Mouse (Mus musculus) midbrain, embryonic 14.5 days (tissue): ENCODE results near the gene Zfp456. TPM values are rescaled to one million over a fixed set of nuclear protein-coding genes. Genes with fewer than 3 reads are reported as not detected.
"Not testable (repeated sequence)": the region's sequence is repeated elsewhere in the genome, so short reads cannot be mapped to it uniquely, and the experiment has no call there.

Experiments
- ATAC-seq: fragments of 200-750 bp; cut with Nextera tagmentation; 2 replicates; pipeline ENCODE4 v1.8.0; 2017; ENCODE audit warnings: moderate number of reproducible peaks, moderate library complexity; ENCODE audit not compliant: low FRiP score, low TSS enrichment
- DNase-seq: peaks from one replicate; pipeline ENCODE4 v3.0.0-alpha.2; 2015
- H3K27ac ChIP-seq: fragments of 300-500 bp; sonication (generic); replicated peaks from 2 replicates; pipeline ENCODE4 v1.5.1; 2014; ENCODE audit warnings: mild to moderate bottlenecking, low read depth, low read length, moderate library complexity
- H3K27me3 ChIP-seq: fragments of 300-500 bp; sonication (generic); 2 replicates; pipeline ENCODE4 v1.6.1; 2014; ENCODE audit warnings: low read length, control low read depth, mixed read lengths; ENCODE audit not compliant: control insufficient read depth, insufficient read depth
- H3K36me3 ChIP-seq: fragments of 300-500 bp; sonication (generic); 2 replicates; pipeline ENCODE4 v1.6.1; 2014; ENCODE audit warnings: low read length, control low read depth; ENCODE audit not compliant: control insufficient read depth, insufficient read depth
- H3K4me1 ChIP-seq: fragments of 300-500 bp; sonication (generic); 2 replicates; pipeline ENCODE4 v1.6.1; 2014; ENCODE audit warnings: mild to moderate bottlenecking, antibody characterized with exemption, low read length, control low read depth; ENCODE audit not compliant: control insufficient read depth, insufficient read depth
- H3K4me2 ChIP-seq: fragments of 300-500 bp; sonication (generic); 2 replicates; pipeline ENCODE4 v1.6.1; 2014; ENCODE audit warnings: mild to moderate bottlenecking, low read length, moderate library complexity
- H3K4me3 ChIP-seq: fragments of 300-500 bp; sonication (generic); replicated peaks from 2 replicates; pipeline ENCODE4 v1.5.1; 2014; ENCODE audit warnings: low read depth, low read length
- H3K9ac ChIP-seq: fragments of 300-500 bp; sonication (generic); replicated peaks from 2 replicates; pipeline ENCODE4 v1.6.1; 2014; ENCODE audit warnings: mild to moderate bottlenecking, low read length, moderate library complexity
- H3K9me3 ChIP-seq: fragments of 300-500 bp; sonication (generic); 2 replicates; pipeline ENCODE4 v1.6.1; 2016; ENCODE audit warnings: low read length, control low read depth, mixed read lengths; ENCODE audit not compliant: control insufficient read depth
- WGBS: fragments of 180-500 bp; shearing (Covaris S2); extraction: QIAGEN DNeasy Blood & Tissue Kit; methylation state at CpG from one replicate; pipeline ENCODE4 v1.1.7; 2014; 5-methylcytosine and 5-hydroxymethylcytosine counted together
- polyA plus RNA-seq: library from polyadenylated mRNA; unstranded; fragments of >200 nt; fragmentation: Nextera tagmentation; extraction: Ambion mirVana; gene quantifications from 2 replicates; pipeline ENCODE4 v1.2.1, GENCODE M21; 2014

The Zfp456 gene
- polyA plus RNA-seq, 1 experiment from 2014 or later, result 0.93 TPM

DNA sequence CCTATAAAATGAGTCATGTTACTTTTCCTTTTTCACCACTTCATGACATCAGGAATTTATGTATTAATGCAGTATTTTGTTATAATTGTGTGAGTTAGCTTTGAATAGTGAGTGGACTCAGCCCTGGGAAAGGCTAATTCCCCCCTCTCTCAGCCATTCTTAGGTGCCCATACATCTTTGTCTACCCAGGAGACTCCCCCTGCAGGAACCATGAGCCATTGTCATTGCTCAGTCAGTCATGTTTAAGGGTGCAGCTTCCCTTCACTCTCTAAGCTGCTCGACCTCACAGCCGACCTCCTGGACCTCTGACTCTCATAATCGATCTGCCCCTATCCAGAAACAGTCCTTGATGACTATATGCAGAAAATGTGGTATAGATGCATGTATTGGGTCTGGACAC lies 645 bp upstream of the Zfp456 start:
- 73% methylated on average over 3 of the region's 3 CpGs for WGBS
- H3K36me3 ChIP-seq, DNase-seq, H3K27ac ChIP-seq, H3K4me3 ChIP-seq, H3K27me3 ChIP-seq, ATAC-seq, H3K9me3 ChIP-seq, H3K4me1 ChIP-seq, H3K9ac ChIP-seq, H3K4me2 ChIP-seq: not testable (repeated sequence)

DNA sequence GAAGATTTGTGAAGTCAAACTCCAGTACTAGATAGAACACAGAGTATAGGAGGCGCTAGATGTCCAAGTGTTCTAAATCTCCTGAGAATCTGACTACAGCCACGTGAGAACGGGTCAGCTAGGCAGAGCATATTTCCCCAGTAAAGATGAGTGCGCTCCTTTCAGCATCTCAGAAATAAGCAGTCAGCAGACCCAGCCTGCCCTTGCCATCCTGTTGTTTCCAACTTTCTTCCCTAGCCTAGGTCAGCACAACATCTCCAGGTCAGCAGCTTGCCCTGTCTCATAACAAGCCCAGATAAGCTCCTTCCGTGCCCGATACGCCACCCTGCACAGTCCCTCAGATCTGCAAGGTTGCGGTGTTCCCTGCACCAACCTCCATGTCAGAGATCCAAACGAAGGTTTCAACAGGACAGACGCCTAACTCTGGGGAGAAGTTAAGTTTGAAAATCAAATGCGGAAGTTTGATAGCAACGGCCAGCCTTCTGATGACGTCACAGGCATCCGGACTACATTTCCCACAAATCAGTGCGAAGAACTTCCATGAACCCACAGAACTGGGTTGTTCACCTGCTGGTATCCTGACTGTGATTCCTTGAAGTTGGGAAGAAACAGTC lies 15.4 kb downstream of the Zfp456 start, which contains the start of the genes Gm28044 and Zfp953:
TSS of gene Gm28044 (minus strand) at position 406 of the 614 bp plus-strand sequence.
TSS of gene Zfp953 (minus strand) at position 475 of the 614 bp plus-strand sequence.
- H3K4me1 ChIP-seq, result no peaks in the 10 kb centered on the region
- DNase-seq (peak; percentile 96), ATAC-seq (peak; percentile 94)
- H3K27me3 ChIP-seq, result no peaks in the 10 kb centered on the region
- no peaks in the 10 kb centered on the region for H3K36me3 ChIP-seq
- H3K9ac ChIP-seq, result peak within 1 kb of the TSS; percentile 57
- H3K4me2 ChIP-seq, result peak within 1 kb of the TSS; percentile 74
- H3K9me3 ChIP-seq, result no peaks in the 10 kb centered on the region
- under 1% methylated on average over 15 of the region's 15 CpGs for WGBS
- peak within 1 kb of the TSS; percentile 66 for H3K4me3 ChIP-seq
- no peak within 1 kb of the TSS for H3K27ac ChIP-seq

DNA sequence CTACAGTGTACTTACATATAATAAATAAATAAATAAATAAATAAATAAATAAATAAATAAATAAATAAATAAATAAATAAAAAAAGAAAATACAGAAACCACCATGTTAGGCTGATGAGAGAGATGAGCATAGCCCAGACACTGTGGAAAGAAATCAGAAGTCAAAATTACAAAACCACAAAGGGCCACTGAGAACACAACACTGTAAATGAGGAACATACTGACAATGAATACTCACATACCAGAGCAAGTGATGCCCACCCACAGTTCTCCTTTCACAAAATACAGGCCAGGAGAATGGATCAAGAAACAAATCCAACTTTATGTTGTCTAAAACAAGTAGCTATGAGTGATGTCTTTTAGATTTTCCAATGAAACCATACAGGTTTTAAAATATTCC lies 23.8 kb downstream of the Zfp456 start:
- no peaks in the 10 kb centered on the region for H3K36me3 ChIP-seq
- no peak overlapping the region for H3K4me3 ChIP-seq
- H3K27me3 ChIP-seq, result no peaks in the 10 kb centered on the region
- ATAC-seq (no peak), DNase-seq (no peak)
- no peaks in the 10 kb centered on the region for H3K4me1 ChIP-seq
- H3K27ac ChIP-seq, result no peak overlapping the region
- no peak overlapping the region for H3K4me2 ChIP-seq
- H3K9ac ChIP-seq, result no peak overlapping the region
- no peaks in the 10 kb centered on the region for H3K9me3 ChIP-seq

DNA sequence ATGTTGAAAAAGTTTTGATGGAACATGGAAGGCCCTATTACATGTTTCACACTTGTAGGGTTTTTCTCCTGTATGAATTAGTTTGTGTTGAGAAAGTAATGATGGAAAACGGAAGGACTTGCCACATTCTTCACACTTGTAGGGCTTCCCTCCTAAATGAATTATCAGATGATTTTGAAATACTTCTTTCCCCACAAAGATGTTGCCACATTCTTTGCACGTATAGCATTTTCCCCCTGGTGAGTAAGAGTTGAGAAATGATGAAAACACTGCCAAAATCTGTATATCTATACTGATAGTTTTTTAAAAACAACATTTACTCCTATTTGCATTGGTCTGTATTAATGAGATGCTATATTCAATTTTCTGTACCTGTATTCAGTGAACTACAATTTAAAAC lies 32.2 kb downstream of the Zfp456 start:
- no peak overlapping the region for H3K9ac ChIP-seq
- WGBS, result 86% methylated on average over 2 of the region's 2 CpGs
- H3K27ac ChIP-seq, result no peak overlapping the region
- H3K36me3 ChIP-seq, result no peaks in the 10 kb centered on the region
- DNase-seq (no peak), ATAC-seq (no peak)
- no peaks in the 10 kb centered on the region for H3K4me1 ChIP-seq
- no peak overlapping the region for H3K4me3 ChIP-seq
- H3K27me3 ChIP-seq, result no peaks in the 10 kb centered on the region
- no peak overlapping the region for H3K4me2 ChIP-seq
- H3K9me3 ChIP-seq, result no peaks in the 10 kb centered on the region

DNA sequence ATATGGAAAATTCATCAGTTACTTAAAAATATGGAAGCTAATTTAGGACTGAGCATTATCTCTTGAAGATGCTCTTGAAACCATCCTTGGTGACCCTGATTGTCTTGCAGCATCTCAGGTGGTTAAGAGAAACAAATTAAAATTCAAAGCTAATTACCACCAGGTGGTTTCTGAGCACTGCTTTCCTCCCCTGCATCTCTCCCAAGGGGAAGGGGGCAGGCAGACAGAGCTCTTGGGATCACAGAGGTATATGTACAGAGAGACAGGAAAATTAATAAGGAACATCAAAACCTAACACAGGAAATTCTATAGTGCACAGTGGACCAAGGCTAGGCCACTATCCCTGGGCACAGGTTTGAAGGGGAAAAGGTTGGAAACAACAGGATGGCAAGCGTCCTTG lies 42.7 kb downstream of the Zfp456 start:
- Histone ChIP-seq H3K4me1 (no peaks in the 10 kb centered on the region; the same call in 1 of the 2 replicates), H3K27ac (no peak overlapping the region), H3K9me3 (no peaks in the 10 kb centered on the region; the same call in 1 of the 2 replicates), H3K4me2 (peak overlapping the region; percentile 70), H3K9ac (no peak overlapping the region; the same call in 1 of the 2 replicates), H3K36me3 (no peaks in the 10 kb centered on the region), H3K27me3 (no peaks in the 10 kb centered on the region), H3K4me3 (peak overlapping the region; percentile 52)
- DNase-seq (no peak), ATAC-seq (0 out of 2 replicates have a peak, but pooled peaks have one; percentile 28)
- 66% methylated on average over 1 of the region's 1 CpGs for WGBS

DNA sequence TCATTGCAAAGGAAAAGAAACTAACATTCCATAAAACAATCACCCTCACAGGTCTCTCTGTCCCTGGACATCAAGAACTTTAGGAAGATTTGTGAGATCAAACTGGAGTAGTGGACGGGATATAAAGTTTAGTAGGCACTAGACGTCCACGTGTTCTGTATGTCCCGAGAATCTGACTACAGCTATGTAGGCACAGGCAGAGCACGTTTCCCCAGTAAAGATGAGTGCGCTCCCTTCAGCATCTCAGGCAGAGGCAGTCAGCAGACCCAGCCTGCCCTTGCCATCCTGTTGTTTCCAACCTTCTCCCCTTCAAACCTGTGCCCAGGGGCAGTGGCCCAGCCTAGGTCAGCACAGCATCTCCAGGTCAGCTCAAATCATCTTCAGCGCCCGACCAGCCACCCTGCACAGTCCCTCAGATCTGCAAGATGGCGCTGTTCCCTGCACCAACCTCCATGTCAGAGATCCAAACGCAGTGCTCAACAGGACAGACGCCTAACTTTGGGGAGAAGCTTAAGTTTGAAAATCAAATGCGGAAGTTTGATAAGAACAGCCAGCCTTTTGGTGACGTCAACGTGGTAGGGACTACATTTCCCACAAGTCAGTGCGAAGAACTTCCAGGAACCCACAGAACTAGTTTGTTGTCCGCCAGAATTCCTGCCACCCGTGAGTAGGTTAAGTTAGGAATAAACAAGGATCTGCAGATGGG lies 43.4 kb downstream of the Zfp456 start, which contains the start of gene Zfp595:
TSS of gene Zfp595 (minus strand) at position 552 of the 706 bp plus-strand sequence.
- Histone ChIP-seq H3K9me3 (no peaks in the 10 kb centered on the region; the same call in 1 of the 2 replicates), H3K27me3 (no peaks in the 10 kb centered on the region), H3K36me3 (no peaks in the 10 kb centered on the region), H3K9ac (peak within 1 kb of the TSS; percentile 54), H3K4me2 (peak within 1 kb of the TSS; percentile 70), H3K27ac (no peak within 1 kb of the TSS), H3K4me1 (no peaks in the 10 kb centered on the region; the same call in 1 of the 2 replicates), H3K4me3 (peak within 1 kb of the TSS; percentile 52)
- DNase-seq, result peak; percentile 89
- 17% methylated on average over 17 of the region's 17 CpGs for WGBS
- ATAC-seq, result peak; percentile 90

Other genes with a start within 250 kb of the Zfp456 start
- 5.4 and 6.2 TPM in 2 replicates for gene Rsl1, start 202.6 kb downstream of the Zfp456 start, polyA plus RNA-seq
- gene Zfp455, start 181.3 kb downstream of the Zfp456 start, polyA plus RNA-seq, result 1.5 and 3.1 TPM in 2 replicates
- 7.0 and 8.3 TPM in 2 replicates for gene Zfp458, start 97.3 kb downstream of the Zfp456 start, polyA plus RNA-seq
- 0.76 and 0.92 TPM in 2 replicates for gene Zfp457, start 69.3 kb downstream of the Zfp456 start, polyA plus RNA-seq
- gene Zfp595, start 43.2 kb downstream of the Zfp456 start, polyA plus RNA-seq, result 2.1 TPM in 2 replicates
- not detected in 2 replicates for gene Gm28044, start 15.3 kb downstream of the Zfp456 start, polyA plus RNA-seq
- gene Zfp953, start 15.2 kb downstream of the Zfp456 start, polyA plus RNA-seq, result 0.65 and 0.82 TPM in 2 replicates
- 0.38 TPM in 1 of 2 replicates, not detected in the other for gene Gm28041, start 77 bp downstream of the Zfp456 start, polyA plus RNA-seq
- 2.7 and 3.6 TPM in 2 replicates for gene Zfp429, start 24.0 kb upstream of the Zfp456 start, polyA plus RNA-seq
- 0.72 TPM in 2 replicates for gene Zfp459, start 45.6 kb upstream of the Zfp456 start, polyA plus RNA-seq
- gene Zfp874a, start 75.8 kb upstream of the Zfp456 start, polyA plus RNA-seq, result 6.0 and 7.6 TPM in 2 replicates
- 2.3 and 2.7 TPM in 2 replicates for gene Zfp874b, start 108.4 kb upstream of the Zfp456 start, polyA plus RNA-seq
- 10.1 and 15.5 TPM in 2 replicates for gene Zfp58, start 124.7 kb upstream of the Zfp456 start, polyA plus RNA-seq
- 0.42 TPM in 1 of 2 replicates, not detected in the other for gene Gm26965, start 150.3 kb upstream of the Zfp456 start, polyA plus RNA-seq
- gene Zfp87, start 150.4 kb upstream of the Zfp456 start, polyA plus RNA-seq, result 39.9 and 45.3 TPM in 2 replicates
- gene Zfp748, start 178.0 kb upstream of the Zfp456 start, polyA plus RNA-seq, result 18.1 and 22.0 TPM in 2 replicates
- gene Zfp729b, start 233.9 kb upstream of the Zfp456 start, polyA plus RNA-seq, result 4.8 and 6.6 TPM in 2 replicates